Mouse (Mus musculus) left cerebral cortex, postnatal 25 days (tissue): ENCODE data around the gene Fam205a4. TPM values are rescaled to one million over a fixed set of nuclear protein-coding genes. Genes with fewer than 3 reads are reported as not detected.
"Not testable (repeated sequence)": the region's sequence is repeated elsewhere in the genome, so short reads cannot be mapped to it uniquely, and the experiment has no call there.

ENCODE experiments used
- DNase-seq, 2 experiments: peaks; one replicate each; pipeline ENCODE4 v3.0.0; 2022; ENCODE audit warnings: low spot score in 2 of 2, mixed read lengths in 1 of 2
- intact Hi-C: fragments of 180-260 bp; cut with DNase I; formaldehyde crosslinking; loops from one replicate; pipeline ENCODE4 v1.15.1; 2025
- total RNA-seq, 2 experiments: library from RNA; stranded (reverse); gene quantifications; 2 replicates each; pipeline ENCODE4 v1.2.3; 2021

Fam205a4 gene
- 1 to 10 TPM; 4.7 to 5.0 TPM for total RNA-seq

DNA sequence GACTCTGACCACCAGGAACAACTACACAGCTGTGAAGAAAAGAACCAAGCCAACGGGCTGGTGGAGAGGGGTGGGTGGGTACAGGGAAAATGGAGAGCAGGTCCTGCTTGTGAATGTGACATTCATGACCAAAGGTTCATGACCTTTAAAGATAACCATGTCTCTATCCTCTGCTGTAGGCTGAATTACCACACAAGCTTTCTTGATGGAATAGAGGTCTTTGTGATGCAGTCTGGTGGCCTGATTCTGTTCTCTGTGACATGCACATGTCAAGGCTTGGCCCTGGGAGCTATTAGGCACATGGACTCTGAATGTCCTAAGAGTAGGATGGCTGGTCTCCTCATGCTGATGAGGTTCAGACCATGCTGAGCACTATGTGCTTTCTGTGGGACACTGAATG lies at the start of gene Fam205a4:
Gene Fam205a4, plus strand, starts transcription at position 301 of the 400 bp plus-strand sequence.
- DNase-seq, intact Hi-C loops: not testable (repeated sequence)

DNA sequence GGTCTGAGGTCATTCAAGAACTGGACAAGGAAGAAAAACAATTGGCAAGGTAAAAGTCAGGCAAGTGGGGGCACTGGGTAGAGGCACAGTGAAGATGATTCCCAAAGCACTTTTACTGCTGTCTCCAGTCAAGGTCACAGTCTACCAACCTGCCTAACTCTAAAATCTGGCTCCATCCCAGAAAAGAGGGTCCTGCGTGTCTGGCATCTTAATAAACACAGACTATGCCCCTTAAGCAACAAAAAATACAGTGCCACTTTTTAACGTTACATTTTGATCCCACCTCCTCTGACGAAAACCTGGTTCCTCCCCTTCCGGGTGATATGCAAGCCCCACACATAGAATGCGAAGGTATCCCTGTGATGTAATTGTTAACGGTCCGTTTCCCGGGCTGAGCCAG lies 24.6 kb upstream of the Fam205a4 start, which contains the start of gene Gm20878:
Gene Gm20878, plus strand, starts transcription at position 301 of the 400 bp plus-strand sequence.
- intact Hi-C loops, DNase-seq: not testable (repeated sequence)

Other genes starting within 250 kb of the Fam205a4 start
- gene Dctn3, start 242.9 kb upstream of the Fam205a4 start, total RNA-seq = 100 to 1,000 TPM; 174 to 191 TPM
- gene Arid3c, start 234.9 kb upstream of the Fam205a4 start, total RNA-seq = under 1 TPM in 1 of 2 experiments, not detected in 1; 0.43 TPM
- 100 to 1,000 TPM in 1 of 2 experiments, 10 to 100 TPM in 1; 93.2 to 103 TPM for gene Galt, start 210.8 kb upstream of the Fam205a4 start, total RNA-seq
- gene Sigmar1, start 209.9 kb upstream of the Fam205a4 start, total RNA-seq = 10 to 100 TPM; 60.0 to 66.5 TPM
- gene Ccl27a, start 191.8 kb upstream of the Fam205a4 start, total RNA-seq = 100 to 1,000 TPM; 261 to 267 TPM
- not detected for gene Gm21541, start 62.4 kb upstream of the Fam205a4 start, total RNA-seq
- gene Gm20878, start 24.5 kb upstream of the Fam205a4 start, total RNA-seq = 10 to 100 TPM; 48.2 to 53.7 TPM
- 1 to 10 TPM; 6.1 to 6.4 TPM for gene Gm21093, start 68.7 kb downstream of the Fam205a4 start, total RNA-seq
- not detected for gene Gm3893, start 125.1 kb downstream of the Fam205a4 start, total RNA-seq
- gene Gm13304, start 148.8 kb downstream of the Fam205a4 start, total RNA-seq = 10 to 100 TPM; 22.3 to 26.4 TPM
- gene Gm13306, start 187.4 kb downstream of the Fam205a4 start, total RNA-seq = 10 to 100 TPM; 34.1 to 60.6 TPM
- 1 to 10 TPM in 1 of 2 experiments, not detected in 1; 1.5 TPM for gene Gm13305, start 202.5 kb downstream of the Fam205a4 start, total RNA-seq